7 mouse cellular contexts compared by ENCODE assay signal in the genomic region with DNA sequence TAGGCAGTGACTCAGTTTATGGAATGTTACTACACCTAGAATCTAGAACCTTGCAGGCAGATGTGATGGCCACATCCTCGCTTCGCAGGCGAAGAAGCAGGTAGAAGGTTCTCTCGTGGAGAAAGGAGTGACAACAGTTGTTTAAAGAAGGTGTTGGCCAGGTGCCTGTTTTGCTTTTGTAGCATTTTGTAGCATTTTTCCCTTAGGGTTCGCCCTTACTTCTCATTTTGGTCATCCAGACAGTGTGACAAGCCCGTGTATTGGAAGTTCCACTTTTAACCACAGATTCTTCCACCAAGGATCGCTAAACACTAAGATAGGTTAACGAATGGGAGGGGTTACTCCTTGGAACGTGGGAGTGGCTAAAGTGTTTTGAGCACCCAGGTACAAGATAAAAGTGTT. TPM values are rescaled to one million over a fixed set of nuclear protein-coding genes. Genes with fewer than 3 reads are reported as not detected.
DNase-seq lines count a peak whose midpoint lies in the region; ATAC-seq and TF ChIP-seq lines count a peak whose summit lies in the region.

No protein-coding gene starts in this region.

- H3K27ac ChIP-seq in lung, embryonic 15.5 days = peak overlapping the region; percentile 93; the same call in 1 of the 2 replicates
- peak overlapping the region; percentile 97 for H3K27ac ChIP-seq in embryonic facial prominence, embryonic 10.5 days (replicated peaks)
- H3K27ac ChIP-seq in intestine, postnatal 0 days (ENCODE audit: low read depth, low read length) = no peak overlapping the region
- H3K27ac ChIP-seq in neural tube, embryonic 14.5 days (ENCODE audit: low read depth, low read length) = peak overlapping the region; percentile 98; the same call in 1 of the 2 replicates

- no peaks in the 10 kb centered on the region for H3K27me3 ChIP-seq in lung, embryonic 15.5 days
- H3K27me3 ChIP-seq in embryonic facial prominence, embryonic 10.5 days (replicated peaks; ENCODE audit: low read depth, poor library complexity, severe bottlenecking) = no peaks in the 10 kb centered on the region
- no peaks in the 10 kb centered on the region for H3K27me3 ChIP-seq in intestine, postnatal 0 days (replicated peaks; ENCODE audit: control insufficient read depth, insufficient read depth, low read length)
- H3K27me3 ChIP-seq in neural tube, embryonic 14.5 days (ENCODE audit: control insufficient read depth, insufficient read depth, low read length) = no peaks in the 10 kb centered on the region

- H3K4me3 ChIP-seq in lung, embryonic 15.5 days = peak overlapping the region; percentile 90
- H3K4me3 ChIP-seq in embryonic facial prominence, embryonic 10.5 days = peak overlapping the region; percentile 89
- peak overlapping the region; percentile 95 for H3K4me3 ChIP-seq in intestine, postnatal 0 days (ENCODE audit: low read depth, low read length)
- peak overlapping the region; percentile 77 for H3K4me3 ChIP-seq in neural tube, embryonic 14.5 days (ENCODE audit: low read depth, low read length)

- ATAC-seq in lung, embryonic 15.5 days (ENCODE audit: borderline replicate concordance, extremely low read depth, low FRiP score, low TSS enrichment) = no peak
- ATAC-seq in intestine, postnatal 0 days = no peak
- no peak for ATAC-seq in neural tube, embryonic 14.5 days (ENCODE audit: low read depth)

- 11% methylated on average over 9 of the region's 9 CpGs for WGBS in lung, embryonic 15.5 days
- WGBS in embryonic facial prominence, embryonic 10.5 days = 35% methylated on average over 9 of the region's 9 CpGs
- WGBS in intestine, postnatal 0 days = 9% methylated on average over 9 of the region's 9 CpGs
- WGBS in neural tube, embryonic 14.5 days = 29% methylated on average over 9 of the region's 9 CpGs

- H3K36me3 ChIP-seq in lung, embryonic 15.5 days = no peaks in the 10 kb centered on the region
- H3K36me3 ChIP-seq in embryonic facial prominence, embryonic 10.5 days (replicated peaks) = peaks cover 30% of the 10 kb centered on the region
- H3K36me3 ChIP-seq in intestine, postnatal 0 days (ENCODE audit: control insufficient read depth, insufficient read depth) = no peaks in the 10 kb centered on the region
- H3K36me3 ChIP-seq in neural tube, embryonic 14.5 days (ENCODE audit: control insufficient read depth, insufficient read depth, low read length) = 0 out of 2 replicates have a peak, but pooled peaks cover 3% of the 10 kb centered on the region

- DNase-seq in lung, postnatal 25 days (ENCODE audit: low spot score) = no peak
- DNase-seq in embryonic facial prominence, embryonic 10.5 days (ENCODE audit: low spot score) = no peak
- DNase-seq in left cerebral cortex, postnatal 4 days = no peak
- DNase-seq in adrenal gland, postnatal 36 days = no peak

- H3K9ac ChIP-seq in lung, embryonic 15.5 days = peak overlapping the region; percentile 81
- peak overlapping the region; percentile 83 for H3K9ac ChIP-seq in intestine, postnatal 0 days (ENCODE audit: low read depth, low read length)
- H3K9ac ChIP-seq in neural tube, embryonic 14.5 days (replicated peaks; ENCODE audit: low read depth, low read length) = peak overlapping the region; percentile 81; the same call in 1 of the 2 replicates

- H3K9me3 ChIP-seq in lung, embryonic 15.5 days = no peaks in the 10 kb centered on the region
- no peaks in the 10 kb centered on the region for H3K9me3 ChIP-seq in embryonic facial prominence, embryonic 10.5 days
- no peaks in the 10 kb centered on the region for H3K9me3 ChIP-seq in intestine, postnatal 0 days (ENCODE audit: control insufficient read depth)
- H3K9me3 ChIP-seq in neural tube, embryonic 14.5 days (ENCODE audit: control insufficient read depth, low read length) = no peaks in the 10 kb centered on the region

- no peak for TF ChIP-seq CTCF in intestine, postnatal 0 days (IDR thresholded peaks at IDR 0.05; ENCODE audit: low read depth)

- peak overlapping the region; percentile 80 for H3K4me2 ChIP-seq in lung, embryonic 15.5 days
- peak overlapping the region; percentile 88 for H3K4me2 ChIP-seq in intestine, postnatal 0 days (replicated peaks; ENCODE audit: low read depth)
- peak overlapping the region; percentile 78 for H3K4me2 ChIP-seq in neural tube, embryonic 14.5 days (ENCODE audit: low read depth, low read length)

- intact Hi-C loops in left cerebral cortex, postnatal 4 days (cut with DNase I) = no loop called here

- H3K4me1 ChIP-seq in lung, embryonic 15.5 days = peaks cover 36% of the 10 kb centered on the region
- peaks cover 46% of the 10 kb centered on the region for H3K4me1 ChIP-seq in embryonic facial prominence, embryonic 10.5 days
- H3K4me1 ChIP-seq in intestine, postnatal 0 days (replicated peaks; ENCODE audit: control insufficient read depth, insufficient read depth, low read length) = peaks cover 9% of the 10 kb centered on the region; the same call in 1 of the 2 replicates
- H3K4me1 ChIP-seq in neural tube, embryonic 14.5 days (ENCODE audit: control insufficient read depth, insufficient read depth, low read length) = peaks cover 22% of the 10 kb centered on the region

RNA-seq across cellular contexts. Expression of a gene that starts 1.5 kb away (rescaled TPM):
- polyA plus RNA-seq in lung, embryonic 15.5 days (2015; fragmentation: Nextera tagmentation; extraction: Ambion mirVana) = 126 and 132 TPM in 2 replicates
- 172 and 192 TPM in 2 replicates for polyA plus RNA-seq in embryonic facial prominence, embryonic 10.5 days (2016; fragmentation: Nextera tagmentation; extraction: Ambion mirVana)
- 68.7 and 69.5 TPM in 2 replicates for polyA plus RNA-seq in intestine, postnatal 0 days (2015; fragmentation: Nextera tagmentation; extraction: Ambion mirVana)
- polyA plus RNA-seq in neural tube, embryonic 14.5 days (2014; fragmentation: Nextera tagmentation; extraction: Ambion mirVana) = 141 and 164 TPM in 2 replicates
- 100 to 1,000 TPM; 233 to 234 TPM for total RNA-seq in left cerebral cortex, postnatal 4 days (2021)
- total RNA-seq in adrenal gland, postnatal 36 days (2021) = 100 to 1,000 TPM in 1 of 2 experiments, 10 to 100 TPM in 1; 80.3 to 113 TPM

RNA-seq across cellular contexts. Expression of a gene that starts 20.8 kb away (rescaled TPM):
- polyA plus RNA-seq in lung, embryonic 15.5 days (2015; fragmentation: Nextera tagmentation; extraction: Ambion mirVana) = 19.4 and 20.9 TPM in 2 replicates
- polyA plus RNA-seq in embryonic facial prominence, embryonic 10.5 days (2016; fragmentation: Nextera tagmentation; extraction: Ambion mirVana) = 23.4 and 24.2 TPM in 2 replicates
- polyA plus RNA-seq in intestine, postnatal 0 days (2015; fragmentation: Nextera tagmentation; extraction: Ambion mirVana) = 3.5 and 4.2 TPM in 2 replicates
- 12.7 and 12.8 TPM in 2 replicates for polyA plus RNA-seq in neural tube, embryonic 14.5 days (2014; fragmentation: Nextera tagmentation; extraction: Ambion mirVana)
- 10 to 100 TPM; 11.3 to 12.4 TPM for total RNA-seq in left cerebral cortex, postnatal 4 days (2021)
- 10 to 100 TPM in 1 of 2 experiments, 1 to 10 TPM in 1; 6.7 to 11.3 TPM for total RNA-seq in adrenal gland, postnatal 36 days (2021)
